Mouse (Mus musculus): ENCODE measurements around the gene Neu1.
"Not testable (repeated sequence)": the region's sequence is repeated elsewhere in the genome, so short reads cannot be mapped to it uniquely, and the experiment has no call there.

Gene Neu1

GRCm38 (mm10) chr17:34901948-34902347 lies 29.1 kb upstream of the Neu1 start:
- not testable (repeated sequence) for ATAC-seq (ENCODE audit: low TSS enrichment)

GRCm38 (mm10) chr17:34902895-34903294 lies 28.2 kb upstream of the Neu1 start:
- no peak for ATAC-seq (ENCODE audit: low TSS enrichment)

- ATAC-seq (ENCODE audit: low TSS enrichment), result no peak
These were observed 20.1 kb upstream of the Neu1 start for GRCm38 (mm10) chr17:34910982-34911381.

- ATAC-seq (ENCODE audit: low TSS enrichment), result peak; percentile 38; the same call in 1 of the 2 replicates
These were observed 19.1 kb upstream of the Neu1 start for GRCm38 (mm10) chr17:34911945-34912351.

- ATAC-seq (ENCODE audit: low TSS enrichment), result no peak
These were observed 17.0 kb upstream of the Neu1 start, which contains the start of gene Slc44a4 for GRCm38 (mm10) chr17:34913930-34914665. Gene Slc44a4, plus strand, starts transcription at chr17:34914466.

- ATAC-seq (ENCODE audit: low TSS enrichment), result no peak
These were observed 15.6 kb upstream of the Neu1 start for GRCm38 (mm10) chr17:34915410-34915831.

GRCm38 (mm10) chr17:34916316-34916715 lies 14.7 kb upstream of the Neu1 start:
- ATAC-seq (ENCODE audit: low TSS enrichment), result no peak

- no peak for ATAC-seq (ENCODE audit: low TSS enrichment)
These were observed 13.9 kb upstream of the Neu1 start for GRCm38 (mm10) chr17:34917188-34917587.

- no peak for ATAC-seq (ENCODE audit: low TSS enrichment)
These were observed 8.1 kb upstream of the Neu1 start for GRCm38 (mm10) chr17:34922939-34923338.

- ATAC-seq (ENCODE audit: low TSS enrichment), result no peak
These were observed 6.8 kb upstream of the Neu1 start for GRCm38 (mm10) chr17:34924258-34924657.

- peak; percentile 40; the same call in 1 of the 2 replicates for ATAC-seq (ENCODE audit: low TSS enrichment)
These were observed 3.6 kb upstream of the Neu1 start for GRCm38 (mm10) chr17:34927306-34928019.

- no peak for ATAC-seq (ENCODE audit: low TSS enrichment)
These were observed 2.2 kb upstream of the Neu1 start for GRCm38 (mm10) chr17:34928841-34929240.

GRCm38 (mm10) chr17:34931735-34932098 lies 664 bp downstream of the Neu1 start:
- peak; percentile 44; the same call in 1 of the 2 replicates for ATAC-seq (ENCODE audit: low TSS enrichment)

- ATAC-seq (ENCODE audit: low TSS enrichment), result no peak
These were observed 1.2 kb downstream of the Neu1 start for GRCm38 (mm10) chr17:34932287-34932686.

- no peak for ATAC-seq (ENCODE audit: low TSS enrichment)
These were observed 3.0 kb downstream of the Neu1 start for GRCm38 (mm10) chr17:34934031-34934430.

- ATAC-seq (ENCODE audit: low TSS enrichment), result no peak
These were observed 3.8 kb downstream of the Neu1 start for GRCm38 (mm10) chr17:34934830-34935229.

- ATAC-seq (ENCODE audit: low TSS enrichment), result no peak
These were observed 7.0 kb downstream of the Neu1 start for GRCm38 (mm10) chr17:34937960-34938505.

GRCm38 (mm10) chr17:34941344-34942041 lies 10.4 kb downstream of the Neu1 start:
- no peak for ATAC-seq (ENCODE audit: low TSS enrichment)

- no peak for ATAC-seq (ENCODE audit: low TSS enrichment)
These were observed 12.2 kb downstream of the Neu1 start for GRCm38 (mm10) chr17:34943128-34943815.

GRCm38 (mm10) chr17:34944362-34944761 lies 13.3 kb downstream of the Neu1 start:
- ATAC-seq (ENCODE audit: low TSS enrichment), result no peak

- no peak for ATAC-seq (ENCODE audit: low TSS enrichment)
These were observed 15.6 kb downstream of the Neu1 start for GRCm38 (mm10) chr17:34946486-34947140.
